Mouse (Mus musculus) brain, adult 2 months (tissue): ENCODE results near the gene Car9.
"Not testable (repeated sequence)": the region's sequence is repeated elsewhere in the genome, so short reads cannot be mapped to it uniquely, and the experiment has no call there.

Experiments used
- DNase-seq: peaks from one replicate; pipeline ENCODE4 v3.0.0; 2011; ENCODE audit warnings: low read depth, low spot score

The Car9 gene

GRCm38 (mm10) chr4:43527880-43528279 lies 21.1 kb downstream of the Car9 start:
- no peak for DNase-seq

- no peak for DNase-seq
Measured at GRCm38 (mm10) chr4:43528487-43528886, 21.7 kb downstream of the Car9 start.

GRCm38 (mm10) chr4:43530081-43530501 lies 23.3 kb downstream of the Car9 start:
- DNase-seq = peak; percentile 20

GRCm38 (mm10) chr4:43530581-43530980 lies 23.8 kb downstream of the Car9 start:
- DNase-seq = peak; percentile 91

- no peak for DNase-seq
Measured at GRCm38 (mm10) chr4:43533270-43533669, 26.5 kb downstream of the Car9 start.

GRCm38 (mm10) chr4:43535628-43536027 lies 28.9 kb downstream of the Car9 start:
- DNase-seq = no peak

GRCm38 (mm10) chr4:43536031-43536430 lies 29.3 kb downstream of the Car9 start:
- no peak for DNase-seq

GRCm38 (mm10) chr4:43542044-43542443 lies 35.3 kb downstream of the Car9 start:
- DNase-seq = no peak

GRCm38 (mm10) chr4:43546375-43547047 lies 39.7 kb downstream of the Car9 start:
- no peak for DNase-seq

GRCm38 (mm10) chr4:43547160-43547559 lies 40.4 kb downstream of the Car9 start:
- DNase-seq = no peak

GRCm38 (mm10) chr4:43549055-43549454 lies 42.3 kb downstream of the Car9 start:
- DNase-seq = no peak

GRCm38 (mm10) chr4:43551854-43552253 lies 45.1 kb downstream of the Car9 start:
- not testable (repeated sequence) for DNase-seq

GRCm38 (mm10) chr4:43552437-43552836 lies 45.7 kb downstream of the Car9 start:
- peak; percentile 83 for DNase-seq

GRCm38 (mm10) chr4:43553891-43554290 lies 47.1 kb downstream of the Car9 start:
- no peak for DNase-seq

GRCm38 (mm10) chr4:43555926-43556325 lies 49.2 kb downstream of the Car9 start:
- no peak for DNase-seq

GRCm38 (mm10) chr4:43558028-43558630 lies 51.4 kb downstream of the Car9 start:
- no peak for DNase-seq

GRCm38 (mm10) chr4:43558631-43559356 lies 52.0 kb downstream of the Car9 start:
- DNase-seq = peak; percentile 53

GRCm38 (mm10) chr4:43559519-43560242 lies 52.9 kb downstream of the Car9 start:
- DNase-seq = no peak

GRCm38 (mm10) chr4:43560243-43560611 lies 53.5 kb downstream of the Car9 start:
- no peak for DNase-seq

- no peak for DNase-seq
Measured at GRCm38 (mm10) chr4:43560976-43561375, 54.2 kb downstream of the Car9 start.

- DNase-seq = no peak
Measured at GRCm38 (mm10) chr4:43561436-43561996, 54.8 kb downstream of the Car9 start.
